Mouse (Mus musculus): ENCODE measurements around the gene Slc38a7. TPM values are rescaled to one million over a fixed set of nuclear protein-coding genes. Genes with fewer than 3 reads are reported as not detected.
"Not testable (repeated sequence)": the region's sequence is repeated elsewhere in the genome, so short reads cannot be mapped to it uniquely, and the experiment has no call there.

Gene Slc38a7
- polyA plus RNA-seq, 1 experiment from 2014 or later: 16.0 TPM

DNA sequence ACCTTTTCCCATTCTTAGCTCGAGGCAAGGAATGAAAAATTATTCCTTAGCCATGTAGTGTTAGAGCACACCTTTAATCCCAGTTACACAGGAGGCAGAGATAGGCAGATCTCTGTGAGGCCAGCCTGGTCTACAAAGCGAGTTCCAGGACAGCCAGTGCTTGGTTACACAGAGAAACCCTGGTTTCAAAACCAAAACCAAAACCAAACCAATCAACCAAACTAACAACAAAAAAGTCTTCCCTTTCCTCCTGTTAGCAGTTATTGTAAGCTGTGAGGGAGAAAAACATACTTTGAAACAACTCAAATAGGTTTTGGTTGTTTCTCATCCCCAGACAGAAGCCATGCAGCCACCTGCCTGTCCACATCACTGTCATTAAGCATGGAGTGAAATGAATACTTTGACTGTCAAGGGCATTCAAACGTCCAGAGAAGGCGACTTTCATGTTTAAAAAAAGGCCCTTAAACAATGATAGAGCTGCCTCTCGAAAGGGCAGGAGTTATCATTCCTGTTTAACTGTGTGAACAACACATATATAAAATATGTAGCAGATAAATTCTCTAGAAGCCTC is 32.0 kb upstream of the Slc38a7 start:
- H3K4me2 ChIP-seq (ENCODE audit: low read depth): no peak overlapping the region
- H3K27me3 ChIP-seq (ENCODE audit: control insufficient read depth, insufficient read depth, low read length): no peaks in the 10 kb centered on the region
- H3K4me1 ChIP-seq (ENCODE audit: control insufficient read depth, insufficient read depth, low read length): peaks cover 5% of the 10 kb centered on the region
- WGBS: 80% methylated on average over 5 of the region's 5 CpGs
- no peak overlapping the region for H3K27ac ChIP-seq (ENCODE audit: low read depth, low read length)
- no peaks in the 10 kb centered on the region for H3K9me3 ChIP-seq (ENCODE audit: control insufficient read depth, low read length)
- ATAC-seq (ENCODE audit: insufficient read depth, low FRiP score, low TSS enrichment) (no peak), DNase-seq (ENCODE audit: low spot score) (no peak)
- H3K36me3 ChIP-seq (ENCODE audit: control insufficient read depth, insufficient read depth, low read length): no peaks in the 10 kb centered on the region
- no peak overlapping the region for H3K4me3 ChIP-seq (ENCODE audit: low read depth, low read length)
- H3K9ac ChIP-seq (ENCODE audit: low read length): no peak overlapping the region

DNA sequence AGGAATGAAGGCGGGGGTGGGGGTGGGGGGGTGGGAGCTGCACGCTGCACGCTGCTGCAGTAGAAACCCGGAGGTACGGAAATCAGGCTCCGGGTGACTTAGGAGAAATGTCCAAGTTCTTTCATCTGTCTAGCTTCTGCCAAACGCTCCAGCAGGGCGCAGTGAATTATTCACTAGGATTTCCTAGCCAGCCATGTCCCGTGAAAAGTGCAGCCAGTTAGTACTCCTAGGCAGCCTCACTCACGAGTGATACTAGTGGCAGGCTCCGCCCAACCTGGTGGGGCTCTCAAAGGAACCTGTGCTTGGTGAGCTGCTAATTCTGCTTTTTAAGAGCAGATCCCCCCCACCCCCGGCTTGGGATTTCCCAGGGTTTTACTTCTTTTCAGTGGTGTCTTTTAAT is 31.2 kb upstream of the Slc38a7 start:
- Histone ChIP-seq H3K27ac (ENCODE audit: low read depth, low read length) (no peak overlapping the region), H3K27me3 (ENCODE audit: control insufficient read depth, insufficient read depth, low read length) (no peaks in the 10 kb centered on the region), H3K4me3 (ENCODE audit: low read depth, low read length) (no peak overlapping the region), H3K9ac (ENCODE audit: low read length) (no peak overlapping the region), H3K4me2 (ENCODE audit: low read depth) (no peak overlapping the region), H3K4me1 (ENCODE audit: control insufficient read depth, insufficient read depth, low read length) (peaks cover 5% of the 10 kb centered on the region), H3K9me3 (ENCODE audit: control insufficient read depth, low read length) (no peaks in the 10 kb centered on the region), H3K36me3 (ENCODE audit: control insufficient read depth, insufficient read depth, low read length) (no peaks in the 10 kb centered on the region)
- no peak for DNase-seq (ENCODE audit: low spot score)
- ATAC-seq (ENCODE audit: insufficient read depth, low FRiP score, low TSS enrichment): no peak
- WGBS: 85% methylated on average over 12 of the region's 12 CpGs

DNA sequence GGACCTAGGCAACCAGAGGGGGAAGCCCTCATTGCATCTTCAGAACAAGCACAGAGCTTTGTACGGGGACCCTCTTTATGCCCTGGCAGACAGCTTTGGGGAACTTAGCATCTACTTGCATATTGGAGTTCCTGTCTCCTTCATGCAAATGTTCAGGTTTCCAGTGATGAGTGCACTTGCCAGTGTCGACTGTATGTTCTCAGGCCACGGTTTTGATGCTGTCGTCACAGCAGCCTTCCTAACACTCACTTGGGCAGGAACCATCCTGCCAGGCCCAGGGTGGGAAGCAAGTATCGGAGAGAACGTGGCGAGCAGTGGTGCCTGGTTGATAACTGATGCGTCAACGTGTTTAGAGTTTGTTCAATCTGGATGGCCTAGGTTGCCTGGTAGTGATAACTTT is 28.9 kb upstream of the Slc38a7 start:
- 87% methylated on average over 9 of the region's 9 CpGs for WGBS
- no peak for ATAC-seq (ENCODE audit: insufficient read depth, low FRiP score, low TSS enrichment)
- Histone ChIP-seq H3K4me1 (ENCODE audit: control insufficient read depth, insufficient read depth, low read length) (peaks cover 5% of the 10 kb centered on the region), H3K27ac (ENCODE audit: low read depth, low read length) (no peak overlapping the region), H3K9me3 (ENCODE audit: control insufficient read depth, low read length) (no peaks in the 10 kb centered on the region), H3K9ac (ENCODE audit: low read length) (no peak overlapping the region), H3K4me3 (ENCODE audit: low read depth, low read length) (no peak overlapping the region), H3K36me3 (ENCODE audit: control insufficient read depth, insufficient read depth, low read length) (no peaks in the 10 kb centered on the region; the same call in 1 of the 2 replicates), H3K4me2 (ENCODE audit: low read depth) (no peak overlapping the region), H3K27me3 (ENCODE audit: control insufficient read depth, insufficient read depth, low read length) (no peaks in the 10 kb centered on the region)
- no peak for DNase-seq (ENCODE audit: low spot score)

DNA sequence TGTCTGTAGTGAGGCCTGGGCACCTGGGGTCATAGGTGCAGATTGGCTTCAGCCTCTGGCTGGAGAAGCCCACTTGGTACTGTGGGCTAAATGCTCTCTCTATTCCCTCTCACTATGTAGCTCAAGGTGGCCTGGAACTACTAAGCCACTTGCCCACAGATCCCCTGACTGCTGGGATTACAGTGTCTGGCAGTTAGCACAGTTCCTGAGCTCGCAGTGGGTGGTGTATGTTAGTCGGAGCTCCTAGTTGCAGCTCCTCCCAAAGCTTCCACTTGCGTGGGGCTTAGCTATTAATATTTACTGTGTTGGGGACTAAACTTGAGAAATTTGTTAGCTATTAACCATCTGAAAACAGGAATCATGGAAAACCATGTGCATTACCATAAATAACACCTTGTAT is 28.2 kb upstream of the Slc38a7 start:
- H3K27me3 ChIP-seq (ENCODE audit: control insufficient read depth, insufficient read depth, low read length): no peaks in the 10 kb centered on the region
- no peak overlapping the region for H3K9ac ChIP-seq (ENCODE audit: low read length)
- H3K4me2 ChIP-seq (ENCODE audit: low read depth): no peak overlapping the region
- DNase-seq (ENCODE audit: low spot score): no peak
- H3K9me3 ChIP-seq (ENCODE audit: control insufficient read depth, low read length): no peaks in the 10 kb centered on the region
- H3K36me3 ChIP-seq (ENCODE audit: control insufficient read depth, insufficient read depth, low read length): peaks cover 4% of the 10 kb centered on the region
- H3K4me1 ChIP-seq (ENCODE audit: control insufficient read depth, insufficient read depth, low read length): peaks cover 2% of the 10 kb centered on the region
- ATAC-seq (ENCODE audit: insufficient read depth, low FRiP score, low TSS enrichment): no peak
- H3K27ac ChIP-seq (ENCODE audit: low read depth, low read length): no peak overlapping the region
- 88% methylated on average over 3 of the region's 3 CpGs for WGBS
- H3K4me3 ChIP-seq (ENCODE audit: low read depth, low read length): no peak overlapping the region

DNA sequence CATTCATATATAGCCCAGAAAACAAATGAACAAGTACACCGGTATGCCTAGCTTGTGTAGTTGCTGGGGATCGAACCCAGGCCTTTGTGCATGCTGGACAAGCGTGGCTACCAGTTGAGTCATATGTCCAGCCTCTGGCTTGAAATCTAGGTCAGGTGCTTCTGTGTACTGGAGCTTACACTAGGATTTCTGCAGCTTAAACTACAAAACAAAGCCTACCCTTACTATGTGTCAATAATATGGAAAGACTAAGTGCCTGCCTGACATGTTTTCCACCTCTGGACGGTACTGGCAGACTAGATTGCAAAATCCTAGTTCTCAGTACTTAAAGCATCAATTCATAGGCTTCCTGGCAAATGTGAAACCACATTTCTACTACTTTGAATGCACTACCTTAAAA is 26.5 kb upstream of the Slc38a7 start:
- Histone ChIP-seq H3K9ac (ENCODE audit: low read length) (no peak overlapping the region), H3K36me3 (ENCODE audit: control insufficient read depth, insufficient read depth, low read length) (peaks cover 8% of the 10 kb centered on the region), H3K9me3 (ENCODE audit: control insufficient read depth, low read length) (no peaks in the 10 kb centered on the region), H3K4me1 (ENCODE audit: control insufficient read depth, insufficient read depth, low read length) (no peaks in the 10 kb centered on the region; the same call in 1 of the 2 replicates), H3K27me3 (ENCODE audit: control insufficient read depth, insufficient read depth, low read length) (no peaks in the 10 kb centered on the region), H3K4me2 (ENCODE audit: low read depth) (no peak overlapping the region), H3K27ac (ENCODE audit: low read depth, low read length) (no peak overlapping the region), H3K4me3 (ENCODE audit: low read depth, low read length) (no peak overlapping the region)
- no peak for ATAC-seq (ENCODE audit: insufficient read depth, low FRiP score, low TSS enrichment)
- 88% methylated on average over 4 of the region's 4 CpGs for WGBS
- no peak for DNase-seq (ENCODE audit: low spot score)

DNA sequence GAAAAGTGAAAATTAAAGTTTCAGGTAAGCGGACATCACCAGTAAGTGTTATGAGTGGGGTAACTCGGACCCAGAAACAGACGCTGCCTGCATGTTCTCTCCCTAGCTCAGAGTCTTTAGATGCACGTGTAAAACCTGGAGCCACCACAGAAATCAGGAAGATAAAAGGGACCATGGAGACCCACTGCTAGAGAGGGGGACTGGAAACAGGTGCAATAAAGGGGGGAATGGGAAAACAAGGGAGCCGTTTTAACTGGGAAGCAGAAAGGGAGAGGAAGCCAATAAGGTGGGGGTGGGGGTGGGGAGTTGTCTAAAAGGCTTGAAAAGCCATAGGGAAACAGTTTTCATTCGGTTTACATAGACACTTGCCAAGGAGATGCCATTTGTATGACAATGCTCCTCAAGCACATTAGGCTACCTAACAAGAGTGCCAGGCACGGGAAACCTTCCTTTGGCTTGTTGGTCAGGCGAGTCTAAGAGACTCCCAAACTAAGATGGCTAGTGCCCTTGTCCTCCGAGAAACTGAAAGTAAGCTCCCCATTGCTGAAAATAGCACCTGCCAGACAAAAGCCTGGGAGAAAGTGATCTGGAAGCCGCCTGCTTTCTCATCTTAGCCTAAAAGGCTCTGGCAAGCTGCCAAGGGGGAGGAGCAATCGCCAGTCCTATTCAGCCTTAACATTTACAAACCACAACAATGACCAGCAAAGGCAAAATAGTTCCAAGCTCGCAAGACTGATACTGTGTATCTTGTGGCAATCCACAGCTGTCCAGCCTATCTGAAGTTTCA is 25.0 kb upstream of the Slc38a7 start:
- peak; percentile 48; the same call in 1 of the 2 replicates for ATAC-seq (ENCODE audit: insufficient read depth, low FRiP score, low TSS enrichment)
- Histone ChIP-seq H3K9me3 (ENCODE audit: control insufficient read depth, low read length) (no peaks in the 10 kb centered on the region), H3K36me3 (ENCODE audit: control insufficient read depth, insufficient read depth, low read length) (peaks cover 10% of the 10 kb centered on the region), H3K4me1 (ENCODE audit: control insufficient read depth, insufficient read depth, low read length) (no peaks in the 10 kb centered on the region; the same call in 1 of the 2 replicates), H3K4me3 (ENCODE audit: low read depth, low read length) (no peak overlapping the region), H3K27ac (ENCODE audit: low read depth, low read length) (no peak overlapping the region), H3K9ac (ENCODE audit: low read length) (peak overlapping the region; percentile 32; the same call in 1 of the 2 replicates), H3K4me2 (ENCODE audit: low read depth) (peak overlapping the region; percentile 24; the same call in 1 of the 2 replicates), H3K27me3 (ENCODE audit: control insufficient read depth, insufficient read depth, low read length) (no peaks in the 10 kb centered on the region)
- DNase-seq (ENCODE audit: low spot score): peak; percentile 61
- 46% methylated on average over 12 of the region's 12 CpGs for WGBS

DNA sequence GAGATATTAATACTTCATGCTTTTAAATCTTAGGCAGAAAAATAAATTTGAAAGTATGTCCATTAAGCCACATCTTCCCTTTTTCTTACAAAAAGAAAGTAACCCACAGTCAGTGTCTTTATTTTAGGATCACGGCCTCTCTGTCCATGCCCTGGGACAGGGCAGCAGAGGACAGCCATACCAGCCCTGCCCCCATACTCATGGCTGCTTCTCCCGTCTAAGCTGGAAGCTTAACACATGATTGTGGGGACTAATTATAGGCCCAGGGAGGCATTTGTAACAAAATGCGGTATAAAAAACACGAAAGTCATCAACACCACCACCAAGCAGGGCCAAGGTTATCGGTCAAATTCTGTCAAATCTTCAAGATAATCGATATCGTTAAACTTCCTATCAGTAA is 21.9 kb upstream of the Slc38a7 start:
- 97% methylated on average over 7 of the region's 7 CpGs for WGBS
- H3K27me3 ChIP-seq (ENCODE audit: control insufficient read depth, insufficient read depth, low read length): no peaks in the 10 kb centered on the region
- no peak for DNase-seq (ENCODE audit: low spot score)
- no peaks in the 10 kb centered on the region for H3K9me3 ChIP-seq (ENCODE audit: control insufficient read depth, low read length)
- no peak overlapping the region for H3K27ac ChIP-seq (ENCODE audit: low read depth, low read length)
- no peak overlapping the region for H3K4me2 ChIP-seq (ENCODE audit: low read depth)
- ATAC-seq (ENCODE audit: insufficient read depth, low FRiP score, low TSS enrichment): no peak
- no peaks in the 10 kb centered on the region; the same call in 1 of the 2 replicates for H3K4me1 ChIP-seq (ENCODE audit: control insufficient read depth, insufficient read depth, low read length)
- peaks cover 12% of the 10 kb centered on the region for H3K36me3 ChIP-seq (ENCODE audit: control insufficient read depth, insufficient read depth, low read length)
- H3K4me3 ChIP-seq (ENCODE audit: low read depth, low read length): no peak overlapping the region
- no peak overlapping the region for H3K9ac ChIP-seq (ENCODE audit: low read length)

DNA sequence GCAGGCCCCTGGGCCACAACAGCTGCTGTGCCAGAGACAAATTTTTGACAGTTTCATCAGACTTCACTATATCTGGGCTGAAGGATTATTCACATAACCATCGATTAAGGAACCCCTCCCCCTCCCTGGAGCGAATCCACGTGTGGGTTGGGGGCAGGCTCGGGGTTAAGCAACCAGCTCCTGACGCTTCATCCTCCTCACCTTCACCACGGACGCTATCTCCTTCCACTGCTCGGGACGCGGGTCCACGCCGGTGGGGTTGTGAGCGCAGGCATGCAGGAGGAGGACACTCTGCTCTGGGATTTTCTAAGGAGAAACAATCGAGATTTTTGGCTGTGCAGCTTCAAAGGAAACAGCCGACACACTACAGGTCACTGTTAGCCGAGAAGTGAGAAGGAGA is 18.4 kb upstream of the Slc38a7 start:
- Histone ChIP-seq H3K27me3 (ENCODE audit: control insufficient read depth, insufficient read depth, low read length) (no peaks in the 10 kb centered on the region), H3K27ac (ENCODE audit: low read depth, low read length) (no peak overlapping the region), H3K9me3 (ENCODE audit: control insufficient read depth, low read length) (no peaks in the 10 kb centered on the region), H3K36me3 (ENCODE audit: control insufficient read depth, insufficient read depth, low read length) (peaks cover 20% of the 10 kb centered on the region), H3K4me2 (ENCODE audit: low read depth) (no peak overlapping the region), H3K9ac (ENCODE audit: low read length) (no peak overlapping the region), H3K4me3 (ENCODE audit: low read depth, low read length) (no peak overlapping the region), H3K4me1 (ENCODE audit: control insufficient read depth, insufficient read depth, low read length) (no peaks in the 10 kb centered on the region)
- DNase-seq (ENCODE audit: low spot score) (no peak), ATAC-seq (ENCODE audit: insufficient read depth, low FRiP score, low TSS enrichment) (no peak)
- 94% methylated on average over 15 of the region's 16 CpGs for WGBS

DNA sequence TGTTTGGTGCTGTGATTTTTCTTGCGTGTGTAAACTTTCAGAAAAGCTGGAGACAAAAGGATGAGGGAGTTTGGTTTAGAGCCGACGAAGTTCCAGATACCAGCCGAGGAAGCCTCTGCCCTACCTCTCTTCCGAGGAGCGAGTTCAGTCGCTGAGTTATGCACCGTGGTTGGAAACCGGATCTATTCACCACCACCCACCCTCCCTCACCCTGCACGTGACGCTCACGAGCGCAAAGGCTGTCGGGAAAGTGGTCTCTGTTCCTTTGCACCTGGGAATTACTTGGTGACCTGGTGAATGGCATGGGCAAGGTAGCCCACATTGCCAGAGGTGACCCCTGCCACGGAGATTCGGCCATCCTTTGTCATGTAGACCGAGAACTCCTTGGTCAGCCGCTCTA is 11.5 kb upstream of the Slc38a7 start:
- not testable (repeated sequence) for H3K4me1 ChIP-seq (ENCODE audit: control insufficient read depth, insufficient read depth, low read length); H3K27me3 ChIP-seq (ENCODE audit: control insufficient read depth, insufficient read depth, low read length); H3K9ac ChIP-seq (ENCODE audit: low read length); H3K4me2 ChIP-seq (ENCODE audit: low read depth); H3K27ac ChIP-seq (ENCODE audit: low read depth, low read length); H3K9me3 ChIP-seq (ENCODE audit: control insufficient read depth, low read length); H3K4me3 ChIP-seq (ENCODE audit: low read depth, low read length); DNase-seq (ENCODE audit: low spot score); ATAC-seq (ENCODE audit: insufficient read depth, low FRiP score, low TSS enrichment)
- WGBS: 96% methylated on average over 17 of the region's 18 CpGs
- peaks cover 14% of the 10 kb centered on the region for H3K36me3 ChIP-seq (ENCODE audit: control insufficient read depth, insufficient read depth, low read length)

Measured in neural tube, embryonic 11.5 days (tissue).